Mouse (Mus musculus) ovary, adult 18-20 months (tissue): Measurements from ENCODE around the gene Vmn1r204.
"Not testable (repeated sequence)": the region's sequence is repeated elsewhere in the genome, so short reads cannot be mapped to it uniquely, and the experiment has no call there.

Experiments
- DNase-seq: peaks from one replicate; pipeline ENCODE4 v3.0.0; 2022; ENCODE audit warnings: low spot score, mixed read lengths

Vmn1r204 gene

GRCm38 (mm10) chr13:22552898-22553297 lies at the start of gene Vmn1r204:
TSS of gene Vmn1r204 (plus strand) at chr13:22553198.
- DNase-seq = not testable (repeated sequence)

DNA sequence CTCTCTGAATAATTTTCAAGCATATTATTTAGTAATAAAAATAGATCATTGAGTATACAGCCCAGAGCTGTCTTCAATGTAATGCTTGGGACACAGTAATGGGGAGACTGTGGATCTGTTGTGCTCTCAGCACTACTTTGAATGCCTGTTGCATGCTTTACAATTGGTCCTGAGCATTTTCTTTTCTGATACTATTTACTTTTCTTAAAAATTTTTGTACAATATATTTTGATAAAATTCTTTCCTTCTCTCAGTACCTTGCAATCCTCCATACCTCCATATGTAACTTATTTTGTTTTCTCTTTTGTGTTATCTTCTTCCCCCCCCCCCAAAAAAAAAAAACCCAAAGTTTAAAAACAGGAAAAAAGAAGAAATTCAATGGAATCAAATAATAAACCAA lies 47.7 kb upstream of the Vmn1r204 start, which contains the start of gene Vmn1r202:
Vmn1r202 (minus strand) TSS at position 101 of the 400 bp plus-strand sequence.
- no peak for DNase-seq

DNA sequence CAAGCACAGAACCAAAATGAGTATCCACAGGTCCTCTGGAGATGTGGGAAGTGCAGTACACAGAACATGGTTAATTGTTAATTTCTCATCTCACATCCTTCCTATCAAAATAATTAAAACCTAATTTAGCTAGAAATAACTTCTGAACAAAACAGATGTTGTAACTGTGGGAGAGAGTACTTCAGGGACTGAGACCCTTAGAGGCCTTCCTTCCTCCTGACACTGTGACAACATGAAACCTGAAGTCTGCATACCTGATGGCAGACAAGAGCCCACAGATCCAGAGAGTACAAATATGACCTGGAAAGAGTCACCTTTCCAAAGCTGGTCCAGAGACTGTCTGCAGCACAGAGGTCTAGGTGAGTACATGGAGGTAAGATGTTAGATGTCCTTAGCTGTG lies 35.2 kb upstream of the Vmn1r204 start, which contains the start of gene Vmn1r203:
Vmn1r203 (plus strand) TSS at position 301 of the 400 bp plus-strand sequence.
- DNase-seq = no peak

DNA sequence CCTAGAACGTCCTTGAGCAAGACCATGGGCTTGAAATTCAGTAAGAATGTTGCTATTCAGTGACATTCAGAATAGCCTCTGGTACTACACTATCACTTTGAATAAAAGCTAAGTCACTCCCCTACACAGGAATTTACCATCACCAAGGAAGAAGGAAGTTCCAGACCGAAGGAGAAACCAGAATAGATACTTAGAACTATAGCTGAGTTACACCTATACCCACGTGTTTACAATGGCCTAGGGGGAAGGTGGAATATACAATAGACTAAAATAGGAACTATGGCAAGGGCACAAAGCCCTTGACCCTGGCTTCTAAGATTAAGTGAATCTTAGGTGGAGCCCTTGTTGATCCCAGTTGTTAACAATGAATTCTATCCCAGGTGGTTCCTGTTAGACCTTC lies 21.9 kb downstream of the Vmn1r204 start:
- DNase-seq = not testable (repeated sequence)

DNA sequence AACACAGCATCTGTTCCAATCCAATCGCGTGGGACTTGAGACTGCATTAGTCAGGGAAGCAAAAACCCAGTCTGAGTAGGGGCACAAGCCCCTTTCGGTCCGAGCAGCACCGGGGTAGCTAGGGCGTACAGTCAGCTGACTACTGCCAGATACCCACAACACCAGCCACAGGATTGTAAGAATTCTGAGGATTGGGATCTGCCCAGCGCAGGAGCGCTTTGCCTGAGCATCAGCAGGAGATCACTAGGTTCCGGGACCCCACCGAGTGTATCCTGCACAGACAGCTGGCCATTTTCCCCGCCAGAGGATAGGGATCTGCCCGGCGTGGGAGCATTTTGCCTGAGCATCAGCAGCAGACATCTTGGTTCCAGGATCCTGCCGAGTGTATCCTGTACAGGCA lies 30.3 kb downstream of the Vmn1r204 start:
- not testable (repeated sequence) for DNase-seq

DNA sequence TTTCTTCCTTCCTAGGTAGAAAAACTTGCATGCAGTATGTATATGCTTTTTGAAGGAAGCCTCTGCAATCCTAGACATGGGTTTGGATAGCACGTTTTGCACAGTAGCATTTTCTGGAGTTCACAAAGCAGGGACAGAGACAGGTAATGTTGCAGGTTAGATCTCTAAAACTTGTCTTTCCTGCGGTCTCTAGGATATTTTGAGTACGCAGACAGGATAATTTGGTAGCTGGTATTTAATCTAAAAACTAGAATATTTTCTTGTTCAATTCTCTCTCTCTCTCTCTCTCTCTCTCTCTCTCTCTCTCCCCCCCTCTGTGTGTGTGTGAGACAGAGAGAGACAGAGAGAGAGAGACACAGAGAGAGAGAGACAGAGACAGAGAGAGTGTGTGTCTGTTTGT lies 39.9 kb downstream of the Vmn1r204 start, which contains the start of gene Vmn1r205:
Vmn1r205 (minus strand) TSS at position 101 of the 400 bp plus-strand sequence.
- no peak for DNase-seq
